Mouse (Mus musculus) hindbrain, embryonic 14.5 days (tissue): ENCODE data around the gene Sfswap. TPM values are rescaled to one million over a fixed set of nuclear protein-coding genes. Genes with fewer than 3 reads are reported as not detected.
"Not testable (repeated sequence)": the region's sequence is repeated elsewhere in the genome, so short reads cannot be mapped to it uniquely, and the experiment has no call there.

Experiments
- ATAC-seq: fragments of 200-750 bp; cut with Nextera tagmentation; 2 replicates; pipeline ENCODE4 v1.8.0; 2017; ENCODE audit warnings: moderate number of reproducible peaks, mild to moderate bottlenecking, moderate TSS enrichment, moderate library complexity; ENCODE audit not compliant: low FRiP score
- DNase-seq: peaks from one replicate; pipeline ENCODE4 v3.0.0-alpha.2; 2015; ENCODE audit warnings: low spot score
- H3K27ac ChIP-seq: fragments of 300-500 bp; sonication (generic); 2 replicates; pipeline ENCODE4 v1.5.1; 2014; ENCODE audit warnings: mild to moderate bottlenecking, moderate library complexity
- H3K27me3 ChIP-seq: fragments of 300-500 bp; sonication (generic); 2 replicates; pipeline ENCODE4 v1.6.1; 2014; ENCODE audit warnings: mild to moderate bottlenecking, low read length, mixed read lengths; ENCODE audit not compliant: control insufficient read depth, insufficient read depth
- H3K36me3 ChIP-seq: fragments of 300-500 bp; sonication (generic); replicated peaks from 2 replicates; pipeline ENCODE4 v1.6.1; 2014; ENCODE audit not compliant: control insufficient read depth, insufficient read depth
- H3K4me1 ChIP-seq: fragments of 300-500 bp; sonication (generic); replicated peaks from 2 replicates; pipeline ENCODE4 v1.6.1; 2014; ENCODE audit warnings: antibody characterized with exemption, low read length, mixed read lengths; ENCODE audit not compliant: control insufficient read depth, insufficient read depth
- H3K4me2 ChIP-seq: fragments of 300-500 bp; sonication (generic); replicated peaks from 2 replicates; pipeline ENCODE4 v1.6.1; 2014; ENCODE audit warnings: mild to moderate bottlenecking, moderate library complexity
- H3K4me3 ChIP-seq: fragments of 300-500 bp; sonication (generic); replicated peaks from 2 replicates; pipeline ENCODE4 v1.5.1; 2014; ENCODE audit warnings: mild to moderate bottlenecking, low read length
- H3K9ac ChIP-seq: fragments of 300-500 bp; sonication (generic); 2 replicates; pipeline ENCODE4 v1.6.1; 2014
- H3K9me3 ChIP-seq: fragments of 300-500 bp; sonication (generic); 2 replicates; pipeline ENCODE4 v1.6.1; 2016; ENCODE audit warnings: low read length; ENCODE audit not compliant: control insufficient read depth
- WGBS: fragments of 180-500 bp; shearing (Covaris S2); extraction: QIAGEN DNeasy Blood & Tissue Kit; methylation state at CpG from one replicate; pipeline ENCODE4 v1.1.7; 2014; 5-methylcytosine and 5-hydroxymethylcytosine counted together
- polyA plus RNA-seq: library from polyadenylated mRNA; unstranded; fragments of >200 nt; fragmentation: Nextera tagmentation; extraction: Ambion mirVana; gene quantifications from 2 replicates; pipeline ENCODE4 v1.2.1, GENCODE M21; 2014

Sfswap gene
- polyA plus RNA-seq, 1 experiment from 2014 or later: 58.3 TPM

- H3K4me1 ChIP-seq: peaks cover 18% of the 10 kb centered on the region
- H3K9ac ChIP-seq: no peak overlapping the region
- H3K4me3 ChIP-seq: no peak overlapping the region
- H3K36me3 ChIP-seq: no peaks in the 10 kb centered on the region
- H3K27ac ChIP-seq: no peak overlapping the region
- no peaks in the 10 kb centered on the region for H3K27me3 ChIP-seq
- H3K9me3 ChIP-seq: no peaks in the 10 kb centered on the region
- ATAC-seq: peak; percentile 52; the same call in 1 of the 2 replicates
- WGBS: 9% methylated on average over 11 of the region's 11 CpGs
- no peak for DNase-seq
- H3K4me2 ChIP-seq: 0 out of 2 replicates have a peak overlapping the region, but pooled peaks have one; percentile 3
Measured at GRCm38 (mm10) chr5:129590915-129591314, 89.9 kb downstream of the Sfswap start.

GRCm38 (mm10) chr5:129594116-129595114, 93.4 kb downstream of the Sfswap start:
- Histone ChIP-seq H3K4me1 (peaks cover 12% of the 10 kb centered on the region), H3K4me2 (no peak overlapping the region), H3K36me3 (peaks cover 16% of the 10 kb centered on the region; the same call in 1 of the 2 replicates), H3K9me3 (no peaks in the 10 kb centered on the region), H3K27me3 (no peaks in the 10 kb centered on the region), H3K27ac (no peak overlapping the region), H3K9ac (no peak overlapping the region), H3K4me3 (no peak overlapping the region)
- DNase-seq (peak; percentile 95), ATAC-seq (peak; percentile 35; the same call in 1 of the 2 replicates)
- 45% methylated on average over 19 of the region's 19 CpGs for WGBS

DNA sequence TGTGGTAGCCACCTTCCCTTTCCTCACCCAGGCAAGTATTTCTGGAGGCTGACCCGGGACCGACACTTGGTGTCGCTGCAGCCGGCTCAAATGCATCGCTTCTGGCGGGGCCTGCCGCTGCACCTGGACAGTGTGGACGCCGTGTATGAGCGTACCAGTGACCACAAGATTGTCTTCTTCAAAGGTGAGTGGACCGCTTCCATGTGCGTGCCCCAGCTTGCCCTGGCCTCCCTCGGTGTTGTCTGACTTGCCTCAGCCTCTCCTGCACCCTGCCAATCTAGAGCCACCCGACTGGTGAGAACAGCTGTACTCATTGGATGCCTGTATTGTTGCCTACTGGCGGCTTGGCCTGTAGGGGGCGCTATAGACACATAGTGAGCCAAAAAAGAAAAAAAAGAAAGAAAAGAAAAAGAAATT, 101.1 kb downstream of the Sfswap start:
- no peaks in the 10 kb centered on the region for H3K9me3 ChIP-seq
- ATAC-seq (no peak), DNase-seq (no peak)
- H3K36me3 ChIP-seq: peaks cover 12% of the 10 kb centered on the region
- no peak overlapping the region for H3K9ac ChIP-seq
- WGBS: 41% methylated on average over 16 of the region's 16 CpGs
- H3K27ac ChIP-seq: no peak overlapping the region
- H3K27me3 ChIP-seq: no peaks in the 10 kb centered on the region
- H3K4me2 ChIP-seq: no peak overlapping the region
- H3K4me1 ChIP-seq: no peaks in the 10 kb centered on the region
- H3K4me3 ChIP-seq: no peak overlapping the region

DNA sequence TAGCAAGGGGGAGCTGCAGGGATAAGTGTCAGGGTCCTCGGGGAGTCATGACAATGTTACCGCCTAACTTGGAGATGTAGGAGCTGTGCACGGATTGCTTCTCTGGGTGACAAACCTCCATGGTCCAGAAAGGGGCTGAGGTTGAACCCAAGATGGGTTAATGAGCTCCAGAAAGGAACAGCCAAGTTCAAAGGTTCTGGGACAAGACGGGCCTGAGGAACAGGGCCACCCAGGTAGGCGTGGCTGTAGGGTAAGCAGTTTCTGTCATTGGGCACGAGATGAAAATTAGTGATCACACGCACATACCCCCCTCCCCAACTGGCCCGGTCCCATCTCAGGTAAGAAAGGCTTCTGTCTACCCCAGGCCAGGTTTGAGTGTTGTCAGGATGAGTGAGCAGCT, 106.5 kb downstream of the Sfswap start:
- H3K9ac ChIP-seq: no peak overlapping the region

GRCm38 (mm10) chr5:129611060-129611459, 110.0 kb downstream of the Sfswap start:
- ATAC-seq: 0 out of 2 replicates have a peak, but pooled peaks have one; percentile 57
- H3K9ac ChIP-seq: no peak overlapping the region
- WGBS: 19% methylated on average over 1 of the region's 1 CpGs
- no peak overlapping the region for H3K4me2 ChIP-seq
- peak; percentile 85 for DNase-seq
- no peak overlapping the region for H3K27ac ChIP-seq
- peaks cover 4% of the 10 kb centered on the region; the same call in 1 of the 2 replicates for H3K36me3 ChIP-seq
- no peaks in the 10 kb centered on the region for H3K27me3 ChIP-seq
- H3K9me3 ChIP-seq: no peaks in the 10 kb centered on the region
- H3K4me3 ChIP-seq: no peak overlapping the region
- no peaks in the 10 kb centered on the region for H3K4me1 ChIP-seq

More for the DNA sequence above, 106.5 kb downstream of the Sfswap start:
- WGBS: 84% methylated on average over 8 of the region's 8 CpGs
- ATAC-seq (no peak), DNase-seq (no peak)
- no peak overlapping the region for H3K4me3 ChIP-seq
- H3K27ac ChIP-seq: no peak overlapping the region
- H3K4me2 ChIP-seq: no peak overlapping the region
- H3K36me3 ChIP-seq: peaks cover 4% of the 10 kb centered on the region; the same call in 1 of the 2 replicates
- H3K9me3 ChIP-seq: no peaks in the 10 kb centered on the region
- no peaks in the 10 kb centered on the region for H3K27me3 ChIP-seq
- no peaks in the 10 kb centered on the region for H3K4me1 ChIP-seq

DNA sequence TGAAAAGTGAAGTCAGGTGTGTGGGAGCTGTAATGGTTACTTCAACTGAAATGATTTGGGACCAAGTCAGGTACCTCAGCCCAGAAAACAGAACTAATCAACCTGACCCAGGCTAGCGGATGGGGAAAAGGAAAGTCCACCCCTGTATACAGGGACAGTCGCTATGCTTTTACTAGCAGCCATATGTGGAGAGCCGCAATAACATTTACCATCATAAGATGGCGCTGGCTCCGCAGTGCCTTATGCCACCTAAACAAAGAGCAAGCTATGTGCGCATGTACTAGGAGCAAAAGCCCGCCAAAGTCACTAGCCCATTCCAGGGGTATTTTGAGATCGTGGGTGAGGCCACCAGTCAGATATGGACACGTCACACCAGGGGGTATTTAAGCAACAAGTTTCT, 119.6 kb downstream of the Sfswap start:
- H3K27me3 ChIP-seq, H3K9ac ChIP-seq, H3K36me3 ChIP-seq, ATAC-seq, H3K4me3 ChIP-seq, H3K4me1 ChIP-seq, DNase-seq, H3K9me3 ChIP-seq, H3K4me2 ChIP-seq, H3K27ac ChIP-seq: not testable (repeated sequence)
- WGBS: 75% methylated on average over 9 of the region's 9 CpGs

Other genes starting within 250 kb of the Sfswap start
- 7.3 and 11.8 TPM in 2 replicates for gene Mmp17, start 82.9 kb downstream of the Sfswap start, polyA plus RNA-seq
- gene Zfp11, start 168.9 kb downstream of the Sfswap start, polyA plus RNA-seq: 6.6 and 6.8 TPM in 2 replicates
- not detected in 2 replicates for gene Sept14, start 207.3 kb downstream of the Sfswap start, polyA plus RNA-seq
- gene Mrps17, start 214.3 kb downstream of the Sfswap start, polyA plus RNA-seq: 169 and 184 TPM in 2 replicates
- 83.9 and 89.1 TPM in 2 replicates for gene Nipsnap2, start 223.8 kb downstream of the Sfswap start, polyA plus RNA-seq